Mouse (Mus musculus): ENCODE data around the gene Eif2d.

Gene Eif2d

DNA sequence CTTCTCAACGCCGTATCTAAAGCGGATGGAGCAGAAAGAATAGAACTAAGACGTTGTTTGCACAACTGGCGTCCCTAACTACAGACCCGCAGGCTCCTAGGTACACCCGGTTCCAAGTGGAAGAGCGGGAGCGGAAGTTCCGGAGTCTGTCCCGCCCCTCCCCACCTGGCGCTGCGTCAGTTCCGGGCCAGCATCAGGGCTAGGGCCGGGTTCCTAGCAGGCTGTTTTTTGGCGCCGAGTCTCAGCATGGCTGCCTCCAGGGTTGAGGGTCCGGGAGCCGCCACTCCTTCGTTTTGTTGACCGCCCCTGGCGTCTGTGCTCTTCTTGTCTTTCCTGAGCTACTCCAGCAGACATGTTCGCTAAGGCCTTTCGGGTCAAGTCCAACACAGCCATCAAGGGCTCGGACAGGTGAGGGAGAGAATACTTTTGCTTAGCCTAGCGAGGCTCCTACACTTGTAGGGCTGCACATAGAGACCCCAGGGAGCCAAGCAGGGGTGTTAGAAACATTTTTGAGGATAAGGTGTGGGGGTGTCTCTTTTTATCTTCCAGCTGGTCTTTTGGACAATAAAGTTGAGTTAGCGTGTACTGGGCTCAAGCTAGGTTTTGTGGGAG lies at the start of gene Eif2d:
Eif2d (plus strand) TSS at position 164 of the 612 bp plus-strand sequence.
- in situ Hi-C loops (cut with MboI, MseI) = loop anchor here in 1 of 2 experiments (5.0 kb wide), 1 partner anchor 36 kb away; no protein-coding TSS in a partner anchor

- in situ Hi-C loops (cut with MboI, MseI) = loop anchor here in 1 of 2 experiments (10.0 kb wide), 1 partner anchor 421 kb away; the partner anchor contains the start of genes Fam72a and Srgap2
These were observed 49.1 kb upstream of the Eif2d start for GRCm38 (mm10) chr1:131103776-131104424.

DNA sequence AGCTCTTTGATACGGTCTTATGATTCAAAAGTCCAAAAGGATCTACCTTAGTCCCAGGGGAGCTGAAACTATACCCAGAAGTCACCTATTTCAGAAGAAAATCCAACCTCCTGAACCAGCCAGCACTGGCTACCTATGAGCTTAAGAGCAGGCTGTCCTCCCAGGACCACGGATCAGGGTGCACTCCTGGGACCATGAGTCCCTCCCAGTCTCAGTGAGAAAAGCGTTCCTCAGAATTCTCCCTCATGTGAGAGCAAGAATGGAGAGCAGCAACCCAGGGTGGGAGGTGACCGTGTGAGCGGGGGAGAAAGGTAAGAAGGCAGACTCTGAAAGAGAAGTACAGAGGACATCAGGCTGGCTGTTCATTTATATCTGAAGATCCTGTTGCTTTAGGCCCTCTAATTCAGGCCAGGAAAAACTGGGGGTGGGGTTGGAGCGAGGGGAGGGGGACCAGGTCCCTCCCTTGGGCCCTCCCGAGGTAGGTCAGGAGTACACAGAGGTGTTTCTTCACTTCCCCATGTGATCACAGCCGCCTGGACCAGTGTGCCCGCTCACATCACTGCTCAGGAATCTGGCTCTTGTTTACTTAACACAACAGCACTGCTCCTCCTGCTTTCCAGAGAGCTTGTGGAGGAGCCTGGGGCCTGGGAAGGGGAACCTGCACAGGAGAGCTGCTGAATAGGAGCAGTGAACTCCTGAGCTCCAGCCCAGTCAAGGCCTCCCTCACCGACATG lies 45.2 kb upstream of the Eif2d start:
- in situ Hi-C loops (cut with MboI, MseI) = loop anchor here in 1 of 2 experiments (10.0 kb wide), 1 partner anchor 417 kb away; the partner anchor contains the start of genes Fam72a and Srgap2

DNA sequence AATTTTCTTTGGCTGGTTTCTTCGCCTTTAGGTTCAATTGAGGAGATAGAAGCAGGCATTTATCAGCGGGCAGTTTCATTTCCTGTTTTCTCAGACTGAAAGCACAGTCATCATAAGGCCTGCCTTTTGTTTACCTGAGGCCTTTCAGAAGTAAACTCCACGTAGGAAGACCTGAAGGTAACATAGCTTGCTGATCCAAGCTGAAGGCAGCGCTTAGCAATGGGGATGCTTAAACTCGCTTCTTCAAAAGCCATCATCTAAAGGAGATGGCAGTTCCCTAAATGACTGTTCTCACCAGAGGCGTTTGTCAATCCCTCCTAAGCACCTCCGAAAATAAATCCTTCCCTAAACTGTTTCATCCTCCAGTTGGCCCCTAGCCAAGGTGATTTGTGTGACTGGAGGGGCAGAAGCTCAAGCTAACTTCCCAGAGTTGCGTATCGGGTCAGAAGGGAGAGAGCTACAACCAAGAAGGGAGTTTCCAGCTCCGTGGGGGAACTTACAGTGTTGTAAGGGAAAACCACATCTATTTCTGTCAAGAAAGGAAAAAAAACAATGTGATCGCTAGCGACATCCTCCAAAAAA lies 42.4 kb upstream of the Eif2d start:
- in situ Hi-C loops (cut with MboI, MseI) = no loop called here

- in situ Hi-C loops (cut with MboI, MseI) = no loop called here
These were observed 40.4 kb upstream of the Eif2d start for GRCm38 (mm10) chr1:131112576-131112975.

DNA sequence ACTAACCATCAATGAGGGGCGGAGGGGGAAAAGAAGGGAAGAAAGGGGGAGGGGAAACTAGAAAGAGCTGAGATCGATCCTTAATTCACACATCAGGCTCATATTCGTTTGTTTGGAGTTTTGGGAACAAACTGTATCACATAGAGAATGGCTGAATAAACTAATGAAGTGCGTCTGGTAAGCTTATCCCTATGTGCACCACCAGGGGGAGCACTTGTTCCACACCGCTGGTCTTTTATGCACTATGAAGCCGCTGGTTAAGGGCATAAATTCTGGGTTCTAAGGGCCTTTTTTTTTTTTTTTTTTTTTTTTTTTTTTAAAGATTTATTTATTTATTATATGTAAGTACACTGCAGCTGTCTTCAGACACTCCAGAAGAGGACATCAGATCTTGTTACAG lies 37.0 kb upstream of the Eif2d start:
- in situ Hi-C loops (cut with MboI, MseI) = loop anchor here in 1 of 2 experiments (5.0 kb wide), 1 partner anchor 36 kb away; the partner anchor contains the start of gene Eif2d

DNA sequence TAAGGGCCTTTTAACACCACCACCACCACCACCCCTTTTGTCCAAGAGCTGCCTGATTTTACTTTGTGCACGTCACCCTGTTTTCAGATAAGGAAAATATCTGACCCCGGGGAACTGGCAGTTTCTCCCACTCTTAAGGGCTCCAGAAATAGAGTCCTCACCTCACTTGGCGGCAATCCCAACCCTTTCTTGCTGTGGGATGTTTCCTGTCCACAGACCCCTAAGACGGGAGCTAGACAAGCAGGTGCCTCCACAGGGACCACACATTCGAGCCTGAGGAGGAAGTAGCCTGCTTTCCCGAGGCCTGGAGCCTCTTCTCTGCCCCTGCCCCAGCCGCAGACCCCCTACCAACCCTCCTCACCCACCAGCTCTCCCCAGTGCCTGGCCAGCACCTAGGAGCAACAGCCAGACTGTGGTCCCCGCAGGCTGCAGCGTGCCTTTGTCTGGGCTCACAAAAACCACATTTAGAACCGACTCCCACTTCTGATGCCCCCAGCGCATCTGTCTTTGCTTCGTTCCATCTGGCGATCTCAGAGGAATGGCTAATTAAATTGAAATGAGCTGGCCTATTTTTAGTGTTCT lies 36.5 kb upstream of the Eif2d start:
- in situ Hi-C loops (cut with MboI, MseI) = loop anchor here in 1 of 2 experiments (5.0 kb wide), 1 partner anchor 36 kb away; the partner anchor contains the start of gene Eif2d

- in situ Hi-C loops (cut with MboI, MseI) = loop anchor here in 1 of 2 experiments (5.0 kb wide), 1 partner anchor 34 kb away; the partner anchor contains the start of gene Eif2d
These were observed 34.5 kb upstream of the Eif2d start for GRCm38 (mm10) chr1:131118530-131118929.

- in situ Hi-C loops (cut with MboI, MseI) = loop anchor here in 1 of 2 experiments (5.0 kb wide), 1 partner anchor 33 kb away; the partner anchor contains the start of gene Eif2d
These were observed 34.0 kb upstream of the Eif2d start for GRCm38 (mm10) chr1:131119026-131119425.

GRCm38 (mm10) chr1:131121987-131122386 lies 31.0 kb upstream of the Eif2d start:
- in situ Hi-C loops (cut with MboI, MseI) = loop anchor here (5.0 kb wide), 3 partner anchors 45 to 140 kb away; no protein-coding TSS in a partner anchor

DNA sequence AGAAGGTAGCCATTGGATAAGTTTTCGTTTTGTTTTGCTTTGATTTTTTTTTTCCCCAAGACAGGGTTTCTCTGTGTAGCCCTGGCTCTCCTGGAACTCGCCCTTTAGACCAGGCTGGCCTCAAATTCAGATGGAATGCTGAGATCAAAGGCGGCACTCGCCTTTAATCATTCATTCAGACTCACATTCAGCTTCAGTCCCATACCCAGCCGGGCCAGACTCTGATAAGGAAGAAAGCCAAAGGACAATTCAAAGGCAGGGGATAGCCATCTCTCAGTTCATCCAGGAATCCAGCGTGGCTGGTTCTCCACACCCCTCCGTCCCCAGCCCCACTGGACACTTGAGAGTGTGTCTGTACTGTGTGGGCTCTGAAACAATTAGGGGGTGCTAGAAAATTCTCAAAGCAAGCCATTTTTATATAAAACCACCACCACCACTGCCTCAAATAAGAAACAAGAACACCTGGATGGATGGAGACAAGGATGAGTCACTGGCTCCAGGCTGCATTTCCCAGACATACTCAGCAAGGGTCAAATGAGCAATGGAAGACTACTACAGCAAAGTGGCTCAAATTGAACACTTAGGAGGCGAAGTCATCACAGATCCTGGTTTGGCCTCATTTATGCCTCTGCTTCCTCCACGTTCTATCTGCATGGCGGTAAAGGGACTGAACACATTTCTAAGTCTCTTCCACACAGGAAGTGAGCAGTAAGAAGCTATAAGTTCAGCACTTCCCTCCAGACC lies 29.3 kb upstream of the Eif2d start:
- in situ Hi-C loops (cut with MboI, MseI) = loop anchor here (5.0 kb wide), 3 partner anchors 44 to 139 kb away; no protein-coding TSS in a partner anchor

GRCm38 (mm10) chr1:131125987-131126744 lies 26.8 kb upstream of the Eif2d start:
- in situ Hi-C loops (cut with MboI, MseI) = no loop called here

- in situ Hi-C loops (cut with MboI, MseI) = no loop called here
These were observed 18.8 kb upstream of the Eif2d start for GRCm38 (mm10) chr1:131134231-131134630.

- in situ Hi-C loops (cut with MboI, MseI) = no loop called here
These were observed 17.9 kb upstream of the Eif2d start for GRCm38 (mm10) chr1:131134942-131135522.

GRCm38 (mm10) chr1:131135960-131136629 lies 16.9 kb upstream of the Eif2d start:
- in situ Hi-C loops (cut with MboI, MseI) = no loop called here

- in situ Hi-C loops (cut with MboI, MseI) = no loop called here
These were observed 15.9 kb upstream of the Eif2d start for GRCm38 (mm10) chr1:131137111-131137510.

DNA sequence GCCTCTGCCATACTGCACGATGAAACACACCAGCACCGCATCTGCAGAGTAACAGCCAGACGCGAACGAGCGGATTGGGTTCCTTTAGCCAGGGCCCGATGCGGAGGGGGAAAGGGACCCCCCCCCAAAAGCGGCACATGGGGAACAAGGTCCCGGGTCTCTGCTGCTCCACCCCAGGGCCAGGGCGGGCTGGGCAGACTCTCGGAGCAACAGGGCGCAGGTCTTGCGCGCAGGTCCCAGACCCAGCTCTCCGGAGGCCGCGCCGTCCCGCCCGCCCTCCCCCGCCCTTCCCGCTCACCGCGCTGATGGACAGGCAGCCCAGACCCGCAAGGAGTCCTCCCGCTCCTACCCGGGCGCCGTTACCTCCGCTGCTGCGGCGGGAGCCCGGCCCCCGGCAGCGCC lies 15.3 kb upstream of the Eif2d start:
- in situ Hi-C loops (cut with MboI, MseI) = no loop called here

- in situ Hi-C loops (cut with MboI, MseI) = no loop called here
These were observed 14.6 kb upstream of the Eif2d start, which contains the start of gene Dyrk3 for GRCm38 (mm10) chr1:131138191-131139016. Dyrk3 (minus strand) TSS chr1:131138340.
